Mouse (Mus musculus): ENCODE data around the gene Gm10065.

Gm10065 gene

GRCm38 (mm10) chr13:21435476-21435875 is 43.8 kb downstream of the Gm10065 start:
- no peak for DNase-seq (ENCODE audit: low spot score in 2 of 2)
